Mouse (Mus musculus) lung, postnatal 10 days (tissue): ENCODE measurements at regions not wholly inside any gene's neighbourhood (a gene's known extent, or its start where the extent isn't known, plus 50 kb on each side); places are given as distances from the start of the nearest gene placed in this dataset.
"Not testable (repeated sequence)": the region's sequence is repeated elsewhere in the genome, so short reads cannot be mapped to it uniquely, and the experiment has no call there.

Source experiments
- DNase-seq: peaks from one replicate; pipeline ENCODE4 v3.0.0; 2021

DNA sequence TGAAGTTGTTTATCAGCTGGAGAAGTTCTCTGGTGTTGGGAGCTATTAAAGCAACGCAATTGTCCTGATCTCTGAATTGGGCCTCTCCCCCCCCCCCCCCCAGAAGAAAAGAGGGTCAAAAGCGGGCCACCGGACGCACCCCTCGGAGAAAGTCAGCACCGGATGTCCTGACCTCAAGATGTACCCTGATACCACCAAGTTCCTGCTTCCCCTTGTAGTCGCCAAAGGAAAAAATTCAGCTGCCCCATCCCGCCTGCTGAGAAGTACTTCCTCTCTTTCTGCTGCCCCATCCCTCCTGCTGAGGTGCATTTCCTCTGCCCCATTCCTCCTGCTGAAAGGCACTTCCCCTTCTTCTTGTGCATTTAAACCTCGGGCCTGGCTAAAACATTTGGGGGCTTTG, 1191.1 kb upstream of the 1700008P02Rik start:
- not testable (repeated sequence) for DNase-seq

DNA sequence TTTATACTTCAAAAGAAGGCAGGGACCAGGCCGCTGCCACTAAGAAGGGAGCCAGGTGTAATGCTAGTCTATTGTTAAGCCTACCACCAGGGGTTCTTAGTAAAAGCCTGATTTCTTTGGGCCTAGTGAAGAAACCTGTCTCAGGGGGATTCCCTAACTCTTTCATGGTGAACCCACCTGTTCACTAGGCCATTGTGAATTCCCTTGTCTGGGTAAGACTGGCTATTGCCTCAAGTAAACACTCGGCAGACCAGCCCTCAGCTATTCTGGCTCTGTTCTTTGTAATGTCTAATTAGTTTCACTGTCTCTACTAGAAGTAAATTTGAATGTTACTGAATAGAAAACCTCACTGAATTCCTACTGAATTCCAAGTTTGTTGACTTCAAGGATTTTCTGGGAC, 1184.9 kb upstream of the 1700008P02Rik start:
- DNase-seq = not testable (repeated sequence)

DNA sequence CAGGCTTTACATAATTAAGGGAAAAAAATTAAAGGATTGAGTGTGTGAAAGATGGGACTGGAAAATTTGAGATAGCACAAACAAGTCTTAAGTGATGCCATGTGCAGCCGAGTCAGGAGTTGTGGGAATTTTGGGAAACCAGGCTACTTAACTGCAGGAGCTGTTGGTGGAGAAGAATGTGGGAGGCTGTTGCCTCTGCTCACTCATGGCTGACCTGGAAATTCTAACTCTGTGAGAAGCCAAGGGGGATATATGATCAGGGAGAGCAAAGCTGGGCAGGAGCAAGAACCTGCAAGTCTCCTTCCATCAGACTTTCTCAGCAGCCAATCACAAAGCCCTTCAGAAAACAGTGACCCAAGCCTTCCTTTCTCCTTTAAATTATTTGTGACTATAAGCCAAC, 1184.0 kb upstream of the 1700008P02Rik start:
- DNase-seq = no peak

DNA sequence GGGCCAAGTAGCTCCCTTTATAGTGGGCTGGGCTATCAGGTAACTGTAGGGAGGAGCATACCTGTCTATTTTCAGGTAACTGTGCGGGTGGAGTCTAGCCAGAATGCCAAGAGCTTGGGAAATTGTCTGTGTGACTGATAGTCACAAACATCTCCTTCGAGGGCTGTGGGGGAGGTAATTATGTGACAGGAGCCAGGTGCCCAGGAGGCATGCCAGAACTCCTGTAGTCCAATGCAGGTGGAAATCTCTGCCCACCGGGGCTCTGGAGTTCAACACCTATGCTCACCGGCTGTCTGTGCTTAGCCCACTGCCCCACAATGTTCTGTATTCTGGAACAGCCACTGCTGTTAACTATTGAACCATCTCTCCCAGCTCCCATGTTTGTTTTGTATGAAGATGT, 1179.2 kb upstream of the 1700008P02Rik start:
- no peak for DNase-seq

DNA sequence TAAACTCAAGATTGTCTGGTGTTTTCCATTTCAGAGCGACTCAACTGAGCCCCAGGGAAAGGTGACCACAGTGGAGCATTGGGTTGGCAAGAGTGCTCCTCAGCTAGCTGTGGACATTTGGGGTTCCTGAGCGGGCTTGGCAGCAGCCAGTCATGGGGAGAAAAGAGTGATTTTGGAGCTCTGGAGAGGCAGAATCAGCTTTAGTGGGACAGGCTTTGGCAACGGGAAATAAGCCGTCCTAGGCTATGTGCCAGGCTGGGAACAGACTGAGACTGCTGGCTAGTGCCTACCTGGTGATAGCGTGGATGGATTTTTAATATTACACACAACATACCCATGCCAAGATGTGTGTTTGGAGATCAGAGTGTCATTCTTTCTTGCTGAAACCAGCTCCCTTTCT, 1167.4 kb upstream of the 1700008P02Rik start:
- DNase-seq = no peak

DNA sequence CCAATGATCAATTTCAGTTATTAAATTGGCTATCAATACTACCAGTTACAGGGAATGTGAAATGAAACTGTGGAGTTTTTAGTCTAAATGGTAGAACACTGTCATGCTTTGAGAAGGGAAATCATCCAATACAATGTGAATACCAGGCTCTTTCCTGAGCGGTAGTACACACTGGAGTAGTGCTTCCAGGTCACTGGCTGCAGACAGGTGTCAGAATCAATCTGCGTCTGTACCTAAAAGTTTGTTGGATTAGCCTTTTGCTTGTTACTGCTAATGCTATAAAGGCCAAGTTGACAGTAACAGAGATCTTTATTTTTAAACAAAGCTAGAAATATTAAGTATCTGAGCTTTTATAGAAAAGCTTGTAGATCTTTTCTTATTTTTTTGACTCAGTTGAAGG, 1164.9 kb upstream of the 1700008P02Rik start:
- DNase-seq = no peak

DNA sequence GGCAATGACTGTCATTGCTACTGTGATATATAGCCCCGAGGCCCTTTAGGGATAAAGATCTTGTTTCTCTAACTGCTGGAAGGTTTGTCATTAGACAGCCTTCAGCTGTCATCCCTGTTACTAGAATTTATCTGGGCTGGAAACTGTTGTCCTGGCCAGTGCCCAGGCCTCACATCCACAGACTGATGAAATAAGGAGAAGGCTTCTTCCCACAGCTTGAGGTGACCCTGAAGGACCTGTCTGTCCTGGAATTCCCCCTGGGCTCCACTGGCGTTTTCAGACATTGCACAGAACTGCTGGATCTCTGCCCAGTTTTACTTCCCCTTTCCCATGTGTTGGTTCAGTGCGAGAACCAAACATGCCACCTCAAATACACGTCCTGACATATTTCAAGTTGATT, 1135.2 kb upstream of the 1700008P02Rik start:
- peak; percentile 37 for DNase-seq

DNA sequence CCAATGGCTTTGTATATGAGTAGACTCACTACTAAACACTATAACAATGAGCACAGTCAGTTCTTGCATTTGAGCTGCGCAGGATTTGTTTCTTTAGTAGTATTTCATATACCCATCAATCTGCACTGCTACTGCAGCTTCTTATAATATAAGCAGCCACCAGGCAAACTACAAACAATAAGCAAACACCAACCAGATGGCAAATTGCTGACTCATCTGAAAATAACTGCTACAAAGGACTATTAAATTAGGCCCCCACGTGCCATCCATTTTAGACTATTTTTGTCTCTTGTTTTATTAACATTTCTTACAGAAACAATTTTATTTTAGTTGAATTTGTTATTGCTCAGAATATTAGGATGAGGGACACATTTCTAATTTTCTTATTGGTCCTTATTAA, 1093.5 kb upstream of the 1700008P02Rik start:
- DNase-seq = no peak

DNA sequence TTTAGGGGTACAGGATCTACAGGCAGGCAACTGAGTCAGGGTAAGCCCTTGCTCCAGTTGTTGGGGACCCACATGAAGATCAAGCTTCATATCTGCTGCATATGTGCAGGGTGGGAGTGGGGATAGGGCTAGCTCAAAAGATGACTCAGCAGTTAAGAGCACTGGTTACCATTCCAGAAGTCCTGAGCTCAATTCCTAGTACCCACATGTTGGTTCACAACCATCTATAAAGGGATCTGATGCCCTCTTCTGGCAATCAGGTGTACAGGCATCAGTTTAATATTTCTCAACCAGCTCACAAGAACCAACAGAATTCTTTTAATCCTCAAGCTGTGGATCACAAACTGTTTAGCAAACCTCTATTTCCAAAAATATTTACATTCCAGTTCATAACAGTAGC, 1092.9 kb upstream of the 1700008P02Rik start:
- DNase-seq = no peak

DNA sequence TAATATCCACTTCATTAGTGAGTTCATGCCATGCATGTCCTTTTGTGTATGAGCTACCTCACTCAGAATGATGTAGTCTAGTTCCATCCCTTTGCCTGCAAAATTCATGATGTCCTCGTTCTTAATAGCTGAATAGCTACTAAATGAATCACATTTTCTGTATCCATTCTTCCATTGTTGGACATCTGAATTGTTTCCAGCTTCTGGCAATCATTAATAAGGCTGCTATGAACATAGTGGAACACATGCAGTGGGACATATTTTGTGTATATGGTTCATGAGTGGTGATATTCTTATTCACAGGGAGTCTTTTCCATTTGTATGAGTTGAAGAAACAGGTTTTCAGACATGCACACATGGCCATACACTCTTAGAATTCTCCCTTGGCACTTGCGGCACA, 1092.2 kb upstream of the 1700008P02Rik start:
- DNase-seq = no peak

DNA sequence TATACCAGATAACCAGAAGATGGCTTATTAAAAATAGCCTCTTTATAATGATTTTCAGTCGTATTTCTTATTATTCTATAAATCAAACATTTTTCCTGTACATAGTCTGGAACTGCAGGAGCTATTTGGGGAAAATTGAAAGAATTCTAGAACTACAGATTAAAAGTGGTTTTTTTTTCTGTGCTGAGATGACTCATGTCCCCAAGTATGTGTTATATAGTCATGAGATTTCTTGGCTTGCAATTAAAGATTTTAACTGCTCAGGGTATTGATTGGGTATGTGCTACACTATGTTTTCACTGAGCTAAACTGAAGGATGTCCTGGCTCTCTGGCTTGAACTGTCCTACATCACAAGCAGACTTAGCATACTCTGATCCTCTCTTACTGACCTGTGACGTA, 1088.4 kb upstream of the 1700008P02Rik start:
- no peak for DNase-seq

DNA sequence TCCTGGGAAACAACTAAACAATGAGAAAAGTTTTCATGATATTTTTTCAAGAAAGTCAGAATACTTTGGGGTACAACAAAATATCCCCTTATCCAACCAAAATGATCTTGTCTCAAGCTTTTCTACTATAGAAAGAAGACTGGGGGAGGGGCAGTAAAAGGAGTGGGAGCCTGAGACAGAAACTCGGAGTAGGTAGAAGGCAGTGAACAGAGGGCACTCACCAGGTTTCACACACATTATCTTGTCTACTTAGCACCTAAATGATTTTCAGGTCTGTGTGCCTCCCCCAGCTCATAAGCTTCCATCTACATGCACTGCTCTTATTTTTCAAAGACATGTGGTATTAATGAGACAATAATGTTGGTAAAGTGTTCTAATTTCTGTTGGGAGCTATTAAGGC, 1063.3 kb upstream of the 1700008P02Rik start:
- no peak for DNase-seq

DNA sequence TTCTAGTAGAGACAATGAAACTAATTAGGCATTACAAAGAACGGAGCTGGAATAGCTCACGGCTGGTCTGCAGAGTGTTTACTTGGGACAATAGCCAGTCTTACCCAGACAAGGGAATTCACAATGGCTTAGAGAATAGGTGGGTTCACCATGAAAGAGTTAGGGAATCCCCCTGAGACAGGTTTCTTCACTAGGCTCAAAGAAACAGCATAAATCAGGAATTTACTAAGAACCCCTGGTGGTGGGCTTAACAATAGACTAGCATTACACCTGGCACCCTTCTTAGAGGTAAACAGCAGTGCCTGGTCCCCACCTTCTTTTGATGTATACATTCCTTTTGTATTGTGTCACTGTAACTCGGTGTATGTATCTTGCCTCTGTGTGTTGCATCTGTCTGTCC, 1062.6 kb upstream of the 1700008P02Rik start:
- DNase-seq = not testable (repeated sequence)

DNA sequence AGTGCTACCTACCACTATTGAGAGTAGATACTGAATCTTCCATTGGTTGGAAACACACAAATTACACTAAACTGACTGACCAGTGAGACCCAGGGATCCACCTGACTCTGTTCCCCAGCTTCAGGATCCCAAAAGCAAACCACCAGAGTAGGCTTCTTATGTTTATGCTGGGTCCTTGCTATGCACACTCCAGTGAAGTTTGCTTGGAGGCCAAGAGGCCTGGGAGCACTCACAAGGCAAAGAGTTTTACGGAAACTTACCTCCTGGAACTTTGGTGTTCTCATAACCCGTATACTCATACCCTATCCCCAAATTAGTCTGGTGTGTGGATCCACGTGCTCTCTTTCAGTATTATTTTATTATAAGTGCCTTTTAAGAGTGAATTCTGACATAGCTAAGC, 1062.1 kb upstream of the 1700008P02Rik start:
- DNase-seq = no peak

DNA sequence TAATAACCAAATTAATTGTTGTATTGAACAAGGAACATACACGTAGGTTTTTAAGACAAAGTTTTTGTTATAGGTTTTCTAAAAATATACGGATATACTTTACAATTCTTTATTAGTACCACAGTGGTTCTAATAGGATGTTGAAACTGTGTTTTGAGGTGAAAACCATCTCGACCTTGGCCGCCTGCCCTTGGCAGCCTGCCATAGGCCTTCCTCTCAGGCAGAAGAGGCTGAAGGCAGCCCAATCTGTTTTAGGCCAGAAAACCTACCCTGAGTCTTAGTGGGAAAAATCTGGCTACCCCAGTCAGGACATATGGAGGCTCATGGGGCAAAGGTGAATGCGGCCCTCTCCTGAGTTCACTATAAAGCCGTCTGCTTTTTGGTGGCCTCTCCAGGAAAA, 1049.7 kb upstream of the 1700008P02Rik start:
- DNase-seq = no peak

DNA sequence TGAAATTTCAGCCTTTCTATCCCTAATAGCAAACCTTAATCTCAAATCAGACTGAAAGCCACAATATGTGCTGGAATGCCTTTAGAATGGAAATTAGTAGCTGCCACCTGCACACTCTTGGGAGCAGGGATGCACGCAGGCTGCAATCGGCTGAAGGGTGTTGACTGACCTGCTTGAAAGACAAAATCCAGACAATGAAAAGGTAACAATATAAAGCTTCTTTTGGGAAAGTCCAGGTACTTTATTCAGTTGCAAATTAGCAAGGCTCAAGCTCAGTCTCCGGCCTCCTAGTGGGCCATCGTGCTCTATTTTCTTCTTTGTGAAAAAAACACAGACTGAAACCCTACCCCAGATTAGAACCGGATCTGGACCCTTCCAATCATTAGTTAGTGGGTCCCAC, 1047.6 kb upstream of the 1700008P02Rik start:
- not testable (repeated sequence) for DNase-seq

DNA sequence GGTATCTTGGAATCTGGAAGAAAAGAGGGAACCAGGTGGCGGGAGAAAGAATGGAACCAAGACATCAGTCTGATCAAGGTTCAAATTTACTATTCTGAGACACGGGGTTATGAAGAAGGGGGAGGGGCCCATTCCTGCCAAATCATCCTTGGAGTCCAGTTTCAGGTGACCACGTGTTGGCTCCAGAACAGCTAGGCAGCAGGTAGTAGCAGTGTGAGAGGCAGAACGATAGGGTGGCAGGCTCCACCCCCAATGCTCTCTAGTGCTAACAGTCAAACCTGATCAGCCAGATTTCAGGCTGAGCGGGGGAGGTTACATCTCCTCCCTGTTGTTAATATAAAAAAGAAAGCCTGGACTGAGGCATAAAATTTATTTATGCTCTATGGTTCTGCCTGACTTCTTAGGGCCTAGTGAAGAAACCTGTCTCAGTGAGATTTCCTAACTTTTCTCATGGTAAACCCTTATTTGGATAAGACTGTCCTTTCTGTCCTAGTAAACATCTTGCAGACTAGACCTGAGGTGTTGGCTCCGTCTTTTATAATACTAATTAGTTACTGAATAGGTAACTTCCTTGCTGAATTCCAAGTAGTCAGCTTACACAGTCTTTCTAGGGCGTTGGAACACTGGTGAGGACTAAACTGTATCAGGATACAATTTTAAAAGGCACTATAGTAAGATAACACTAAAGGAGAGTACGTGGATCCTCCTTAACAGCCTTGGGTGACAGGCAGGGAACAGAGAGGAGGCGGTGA, 1046.3 kb upstream of the 1700008P02Rik start:
- peak; percentile 44 for DNase-seq
